Mouse (Mus musculus): Measurements from ENCODE around the gene Otp. TPM values are rescaled to one million over a fixed set of nuclear protein-coding genes. Genes with fewer than 3 reads are reported as not detected.

The Otp gene
- polyA plus RNA-seq, 1 experiment from 2014 or later, result 6.2 TPM

DNA sequence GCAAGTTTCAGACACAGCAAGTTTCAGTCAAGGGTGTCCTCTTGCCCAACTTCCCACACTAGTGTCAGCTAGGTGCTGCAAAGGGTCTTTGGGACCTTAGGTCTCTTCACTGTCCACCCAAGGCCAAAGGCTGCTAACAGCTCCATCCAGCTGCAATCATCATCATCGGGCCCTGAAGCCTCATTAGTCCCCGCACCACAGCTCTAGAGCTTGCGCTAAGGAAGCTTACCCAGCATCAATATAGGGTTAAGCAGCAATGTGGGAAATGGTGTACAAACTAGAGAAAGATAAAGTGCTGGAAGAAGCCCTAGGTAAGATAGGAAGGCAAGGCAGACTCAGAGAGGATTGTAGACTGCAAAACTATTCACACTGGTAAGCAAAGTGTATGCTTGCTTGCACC lies 5.8 kb downstream of the Otp start:
- Histone ChIP-seq H3K4me3 (ENCODE audit: low read length) (no peak overlapping the region), H3K4me2 (ENCODE audit: low read length) (no peak overlapping the region), H3K4me1 (ENCODE audit: control insufficient read depth, insufficient read depth, low read depth, low read length) (peaks cover 18% of the 10 kb centered on the region)

DNA sequence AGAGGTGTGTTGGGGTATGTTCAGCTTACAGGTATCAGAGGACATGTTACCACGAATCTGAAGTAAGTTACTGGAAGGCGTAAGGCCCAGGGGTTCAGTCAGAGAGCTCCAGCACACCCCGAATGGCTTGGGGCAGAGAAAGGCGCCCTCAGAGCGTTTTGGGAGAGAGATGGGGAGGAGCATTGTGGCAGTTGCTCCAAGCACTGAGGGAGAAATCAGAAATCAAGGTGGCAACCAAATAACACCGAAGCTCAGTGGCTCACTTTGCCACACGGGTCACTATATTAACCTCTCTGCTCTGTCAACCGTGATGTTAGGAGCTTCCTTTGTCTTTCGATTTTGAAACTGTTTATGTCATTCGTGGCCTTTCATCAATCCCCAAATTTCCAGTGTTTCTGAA lies 6.8 kb downstream of the Otp start:
- no peak overlapping the region for H3K27ac ChIP-seq (ENCODE audit: low read depth, low read length)
- H3K4me3 ChIP-seq (ENCODE audit: low read length), result no peak overlapping the region
- H3K36me3 ChIP-seq (ENCODE audit: control insufficient read depth, insufficient read depth, low read length), result no peaks in the 10 kb centered on the region
- H3K9ac ChIP-seq (ENCODE audit: low read depth, low read length), result no peak overlapping the region
- peaks cover 18% of the 10 kb centered on the region for H3K4me1 ChIP-seq (ENCODE audit: control insufficient read depth, insufficient read depth, low read depth, low read length)
- H3K4me2 ChIP-seq (ENCODE audit: low read length), result no peak overlapping the region
- 2% methylated on average over 10 of the region's 10 CpGs for WGBS
- ATAC-seq, result no peak
- peaks cover 51% of the 10 kb centered on the region for H3K27me3 ChIP-seq (replicated peaks; ENCODE audit: control insufficient read depth, insufficient read depth, low read length)
- no peaks in the 10 kb centered on the region for H3K9me3 ChIP-seq (ENCODE audit: control insufficient read depth, low read length)

More for the DNA sequence above, 5.8 kb downstream of the Otp start:
- Histone ChIP-seq H3K9me3 (ENCODE audit: control insufficient read depth, low read length) (no peaks in the 10 kb centered on the region), H3K27ac (ENCODE audit: low read depth, low read length) (no peak overlapping the region), H3K27me3 (replicated peaks; ENCODE audit: control insufficient read depth, insufficient read depth, low read length) (peaks cover 56% of the 10 kb centered on the region), H3K9ac (ENCODE audit: low read depth, low read length) (no peak overlapping the region), H3K36me3 (ENCODE audit: control insufficient read depth, insufficient read depth, low read length) (no peaks in the 10 kb centered on the region)
- WGBS, result under 1% methylated on average over 3 of the region's 3 CpGs
- no peak for ATAC-seq

DNA sequence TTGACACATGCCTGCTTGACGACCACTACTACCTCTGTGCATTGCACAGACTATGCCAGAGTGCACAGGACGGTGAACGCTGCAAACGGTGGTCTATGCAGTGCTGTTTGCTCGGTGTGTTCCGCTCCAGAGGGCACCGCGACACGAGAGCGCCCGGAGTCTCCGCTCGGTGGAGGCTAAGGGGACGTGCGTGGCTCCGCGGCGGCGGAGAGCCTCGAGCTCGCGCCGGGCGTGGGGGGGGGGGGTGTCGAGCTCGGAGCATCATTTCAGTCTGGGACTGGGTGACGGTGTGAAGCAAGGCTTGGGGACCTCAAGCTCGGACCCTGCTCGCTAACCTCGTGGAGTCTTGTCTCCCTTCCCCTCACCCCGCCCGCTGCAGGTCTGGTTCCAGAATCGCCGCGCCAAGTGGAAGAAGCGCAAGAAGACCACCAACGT lies 7.3 kb downstream of the Otp start:
- no peak overlapping the region for H3K9ac ChIP-seq (ENCODE audit: low read depth, low read length)
- peak; percentile 58 for ATAC-seq
- H3K27ac ChIP-seq (ENCODE audit: low read depth, low read length), result peak overlapping the region; percentile 23; the same call in 1 of the 2 replicates
- no peaks in the 10 kb centered on the region for H3K36me3 ChIP-seq (ENCODE audit: control insufficient read depth, insufficient read depth, low read length)
- H3K9me3 ChIP-seq (ENCODE audit: control insufficient read depth, low read length), result no peaks in the 10 kb centered on the region
- H3K4me3 ChIP-seq (ENCODE audit: low read length), result peak overlapping the region; percentile 37
- 1% methylated on average over 36 of the region's 37 CpGs for WGBS
- peaks cover 18% of the 10 kb centered on the region for H3K4me1 ChIP-seq (ENCODE audit: control insufficient read depth, insufficient read depth, low read depth, low read length)
- H3K4me2 ChIP-seq (ENCODE audit: low read length), result peak overlapping the region; percentile 65
- peaks cover 51% of the 10 kb centered on the region for H3K27me3 ChIP-seq (replicated peaks; ENCODE audit: control insufficient read depth, insufficient read depth, low read length)

GRCm38 (mm10) chr13:94883163-94883965 lies 8.0 kb downstream of the Otp start:
- under 1% methylated on average over 57 of the region's 95 CpGs for WGBS
- peaks cover 54% of the 10 kb centered on the region for H3K27me3 ChIP-seq (replicated peaks; ENCODE audit: control insufficient read depth, insufficient read depth, low read length)
- peak overlapping the region; percentile 39; the same call in 1 of the 2 replicates for H3K27ac ChIP-seq (ENCODE audit: low read depth, low read length)
- H3K4me1 ChIP-seq (ENCODE audit: control insufficient read depth, insufficient read depth, low read depth, low read length), result peaks cover 18% of the 10 kb centered on the region
- no peaks in the 10 kb centered on the region for H3K9me3 ChIP-seq (ENCODE audit: control insufficient read depth, low read length)
- no peaks in the 10 kb centered on the region for H3K36me3 ChIP-seq (ENCODE audit: control insufficient read depth, insufficient read depth, low read length)
- peak; percentile 66 for ATAC-seq
- H3K4me3 ChIP-seq (ENCODE audit: low read length), result peak overlapping the region; percentile 37
- peak overlapping the region; percentile 65 for H3K4me2 ChIP-seq (ENCODE audit: low read length)
- peak overlapping the region; percentile 43 for H3K9ac ChIP-seq (ENCODE audit: low read depth, low read length)

DNA sequence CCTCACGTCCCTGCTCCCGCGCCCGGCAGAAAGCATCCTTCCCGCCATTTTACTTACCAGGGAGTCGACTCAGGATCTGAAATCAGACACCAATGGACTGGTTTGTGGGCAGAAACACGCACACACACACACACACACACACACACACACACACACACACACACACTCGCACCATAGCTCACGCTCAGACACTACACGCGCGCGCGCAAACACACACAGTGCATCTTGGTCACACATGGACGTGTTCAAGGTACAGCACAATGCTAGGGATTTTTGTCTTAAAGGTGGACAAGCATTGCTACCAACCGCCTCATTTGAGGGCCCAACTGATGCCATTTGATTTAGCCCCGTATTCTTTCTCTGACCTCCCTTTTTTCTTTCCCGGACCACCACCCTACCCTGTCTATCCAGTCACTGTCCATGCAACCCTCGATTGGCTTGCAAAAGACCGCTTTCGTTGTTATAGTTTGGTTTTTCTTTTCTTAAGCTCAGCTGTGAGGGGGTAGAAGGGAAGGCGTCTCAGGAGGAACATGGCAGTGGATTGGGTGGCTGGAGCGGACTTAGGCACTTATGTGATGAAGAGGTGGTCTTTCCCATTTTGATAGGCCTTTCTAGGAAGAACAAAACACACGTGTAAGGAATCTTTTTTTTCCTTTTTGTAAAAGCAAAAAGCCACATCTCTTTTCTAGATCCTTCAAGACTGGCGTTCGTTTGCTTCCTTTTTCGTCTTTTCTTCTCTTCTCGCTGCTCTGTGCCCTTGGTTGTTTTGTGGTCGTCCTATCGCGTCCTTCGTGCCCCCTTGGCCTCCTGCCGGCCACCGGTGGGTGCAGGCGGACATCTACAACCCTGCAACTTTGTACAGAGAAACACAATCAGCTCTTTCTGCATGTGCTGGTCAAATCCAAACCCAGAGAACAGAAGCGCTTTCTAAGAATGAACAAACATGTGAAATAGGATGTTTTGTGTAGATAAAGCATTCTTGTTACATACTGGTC lies 8.9 kb downstream of the Otp start:
- Histone ChIP-seq H3K27me3 (replicated peaks; ENCODE audit: control insufficient read depth, insufficient read depth, low read length) (peaks cover 59% of the 10 kb centered on the region), H3K27ac (ENCODE audit: low read depth, low read length) (no peak overlapping the region), H3K9me3 (ENCODE audit: control insufficient read depth, low read length) (no peaks in the 10 kb centered on the region), H3K4me1 (ENCODE audit: control insufficient read depth, insufficient read depth, low read depth, low read length) (peaks cover 18% of the 10 kb centered on the region), H3K4me2 (ENCODE audit: low read length) (peak overlapping the region; percentile 65), H3K4me3 (ENCODE audit: low read length) (peak overlapping the region; percentile 37), H3K9ac (ENCODE audit: low read depth, low read length) (no peak overlapping the region), H3K36me3 (ENCODE audit: control insufficient read depth, insufficient read depth, low read length) (no peaks in the 10 kb centered on the region)
- ATAC-seq, result no peak
- WGBS, result 2% methylated on average over 36 of the region's 36 CpGs

DNA sequence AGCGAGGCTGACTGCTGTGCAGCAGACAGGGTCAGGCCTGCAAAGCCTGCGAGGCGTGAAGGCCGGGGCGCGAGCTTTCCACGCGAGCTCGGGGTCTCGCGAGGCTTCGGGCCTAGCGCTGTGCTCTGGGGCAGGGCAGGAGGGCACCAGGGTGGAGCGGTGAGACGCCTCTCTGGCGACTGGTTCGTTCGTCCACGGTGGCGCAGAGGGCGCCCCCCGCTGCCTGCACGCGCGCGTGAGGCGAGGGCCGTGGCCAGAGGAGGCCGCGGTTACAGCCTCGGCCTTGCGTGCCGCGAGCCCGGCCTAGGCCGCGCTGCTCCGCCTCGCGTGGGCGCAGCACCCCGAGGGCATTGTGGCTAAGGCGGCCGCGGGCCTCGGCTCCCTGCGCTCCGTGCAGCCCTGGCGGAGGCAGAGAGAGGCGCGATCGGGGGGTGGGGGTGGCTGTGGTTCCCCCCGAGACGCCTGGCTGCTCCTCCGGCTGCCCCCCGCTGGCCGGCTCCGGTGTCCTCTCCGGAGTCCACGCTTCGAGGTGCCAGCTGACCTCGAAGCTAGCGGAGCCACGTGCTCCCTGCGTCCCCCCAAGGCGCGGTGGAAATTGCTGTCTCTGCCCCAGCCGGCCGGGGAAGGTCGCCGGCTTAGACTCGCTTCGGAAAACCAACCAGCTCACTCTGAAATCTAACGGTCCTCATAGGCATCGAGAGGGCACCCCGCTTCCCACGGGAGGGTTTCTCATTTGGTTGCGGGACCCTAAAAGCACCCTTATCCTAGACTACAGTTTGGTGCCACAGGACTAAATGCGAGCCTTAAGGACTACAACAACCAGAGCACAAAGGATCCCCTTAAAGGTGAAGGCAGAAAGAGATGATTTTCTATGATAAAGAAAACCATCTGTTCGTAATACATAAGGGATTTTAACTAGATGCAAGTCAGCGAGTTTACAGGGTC lies 10.2 kb downstream of the Otp start:
- H3K9ac ChIP-seq (ENCODE audit: low read depth, low read length), result peak overlapping the region; percentile 14; the same call in 1 of the 2 replicates
- peaks cover 61% of the 10 kb centered on the region for H3K27me3 ChIP-seq (replicated peaks; ENCODE audit: control insufficient read depth, insufficient read depth, low read length)
- 2% methylated on average over 67 of the region's 81 CpGs for WGBS

GRCm38 (mm10) chr13:94907841-94908240 lies 32.4 kb downstream of the Otp start:
- Histone ChIP-seq H3K27ac (ENCODE audit: low read depth, low read length) (no peak overlapping the region), H3K4me2 (ENCODE audit: low read length) (no peak overlapping the region), H3K9ac (ENCODE audit: low read depth, low read length) (no peak overlapping the region), H3K27me3 (replicated peaks; ENCODE audit: control insufficient read depth, insufficient read depth, low read length) (no peaks in the 10 kb centered on the region), H3K9me3 (ENCODE audit: control insufficient read depth, low read length) (no peaks in the 10 kb centered on the region), H3K4me3 (ENCODE audit: low read length) (no peak overlapping the region), H3K4me1 (ENCODE audit: control insufficient read depth, insufficient read depth, low read depth, low read length) (peaks cover under 1% of the 10 kb centered on the region; the same call in 1 of the 2 replicates), H3K36me3 (ENCODE audit: control insufficient read depth, insufficient read depth, low read length) (no peaks in the 10 kb centered on the region)
- no peak for ATAC-seq
- 92% methylated on average over 10 of the region's 10 CpGs for WGBS

More for the DNA sequence above, 10.2 kb downstream of the Otp start:
- Histone ChIP-seq H3K9me3 (ENCODE audit: control insufficient read depth, low read length) (no peaks in the 10 kb centered on the region), H3K4me1 (ENCODE audit: control insufficient read depth, insufficient read depth, low read depth, low read length) (peaks cover 18% of the 10 kb centered on the region), H3K36me3 (ENCODE audit: control insufficient read depth, insufficient read depth, low read length) (no peaks in the 10 kb centered on the region), H3K4me2 (ENCODE audit: low read length) (peak overlapping the region; percentile 42), H3K4me3 (ENCODE audit: low read length) (peak overlapping the region; percentile 23), H3K27ac (ENCODE audit: low read depth, low read length) (no peak overlapping the region)
- peak; percentile 52; the same call in 1 of the 2 replicates for ATAC-seq

GRCm38 (mm10) chr13:94912961-94913360 lies 37.6 kb downstream of the Otp start:
- Histone ChIP-seq H3K9ac (ENCODE audit: low read depth, low read length) (no peak overlapping the region), H3K4me3 (ENCODE audit: low read length) (peak overlapping the region; percentile 16), H3K4me1 (ENCODE audit: control insufficient read depth, insufficient read depth, low read depth, low read length) (peaks cover 4% of the 10 kb centered on the region; the same call in 1 of the 2 replicates), H3K36me3 (ENCODE audit: control insufficient read depth, insufficient read depth, low read length) (no peaks in the 10 kb centered on the region), H3K27me3 (replicated peaks; ENCODE audit: control insufficient read depth, insufficient read depth, low read length) (no peaks in the 10 kb centered on the region; the same call in 1 of the 2 replicates), H3K4me2 (ENCODE audit: low read length) (peak overlapping the region; percentile 50), H3K9me3 (ENCODE audit: control insufficient read depth, low read length) (no peaks in the 10 kb centered on the region), H3K27ac (ENCODE audit: low read depth, low read length) (no peak overlapping the region)
- ATAC-seq, result peak; percentile 56; the same call in 1 of the 2 replicates
- 7% methylated on average over 11 of the region's 11 CpGs for WGBS
